ENCODE assay signal across 19 mouse cellular contexts in genomic region chr7:80777151-80777550, GRCm38 (mm10). TPM values are rescaled to one million over a fixed set of nuclear protein-coding genes. Genes with fewer than 3 reads are reported as not detected.
A peak's percentile ranks its signal among the peaks of the same experiment; 100 is the strongest.
DNase-seq lines count a peak whose midpoint lies in the region; ATAC-seq and TF ChIP-seq lines count a peak whose summit lies in the region.
"Had no signal": no experiment of that assay in that cellular context is flagged by ENCODE, and none has a peak within 500 bp of the region (broad histone marks: within the 10 kb centered on the region; RNA-seq: fewer than 3 reads in every experiment).

No protein-coding gene starts in this region.

- no peaks in the 10 kb centered on the region for H3K36me3 ChIP-seq in heart, embryonic 11.5 days (ENCODE audit: control insufficient read depth, insufficient read depth, low read length)
- H3K36me3 ChIP-seq in kidney, embryonic 15.5 days = no peaks in the 10 kb centered on the region
- no peaks in the 10 kb centered on the region for H3K36me3 ChIP-seq in kidney, embryonic 16.5 days (ENCODE audit: insufficient read depth, low read length)
- H3K36me3 ChIP-seq in ES-Bruce4 (ENCODE audit: control insufficient read depth, insufficient read depth, low read length, poor library complexity, severe bottlenecking) = no peaks in the 10 kb centered on the region
- no peaks in the 10 kb centered on the region for H3K36me3 ChIP-seq in embryonic facial prominence, embryonic 14.5 days (ENCODE audit: control insufficient read depth, insufficient read depth, low read length)
- H3K36me3 ChIP-seq in hindbrain, embryonic 11.5 days (ENCODE audit: control insufficient read depth, insufficient read depth, low read length) = no peaks in the 10 kb centered on the region
- H3K36me3 ChIP-seq: hindbrain, embryonic 10.5 days; limb, embryonic 12.5 days; liver, embryonic 15.5 days had no signal

- no peak for DNase-seq in heart, adult 8-10 months (ENCODE audit: low spot score)
- no peak for DNase-seq in embryonic facial prominence, embryonic 14.5 days (ENCODE audit: low spot score)
- DNase-seq in cerebellum, postnatal 36 days = no peak
- DNase-seq in hindbrain, embryonic 11.5 days (ENCODE audit: low spot score) = no peak
- DNase-seq: adrenal gland, postnatal 36 days; cerebellum, postnatal 10 days; kidney, postnatal 10 days; lung, postnatal 10 days; right cerebral cortex, adult 18-20 months; spleen, adult 18-20 months had no signal

- H3K9ac ChIP-seq in heart, embryonic 11.5 days (ENCODE audit: low read depth, low read length) = 0 out of 2 replicates have a peak overlapping the region, but pooled peaks have one; percentile 10
- H3K9ac ChIP-seq in kidney, embryonic 15.5 days = no peak overlapping the region
- H3K9ac ChIP-seq in kidney, embryonic 16.5 days (replicated peaks; ENCODE audit: low read length) = no peak overlapping the region
- H3K9ac ChIP-seq in ES-Bruce4 (ENCODE audit: low read depth, poor library complexity, severe bottlenecking) = peak overlapping the region; percentile 44
- H3K9ac ChIP-seq in embryonic facial prominence, embryonic 14.5 days (ENCODE audit: low read depth, low read length) = no peak overlapping the region
- no peak overlapping the region for H3K9ac ChIP-seq in hindbrain, embryonic 11.5 days (ENCODE audit: low read depth, low read length)
- H3K9ac ChIP-seq: limb, embryonic 12.5 days; liver, embryonic 15.5 days had no signal

- peak overlapping the region; percentile 68 for H3K27ac ChIP-seq in heart, embryonic 11.5 days (ENCODE audit: low read depth, low read length)
- H3K27ac ChIP-seq in kidney, embryonic 15.5 days = peak overlapping the region; percentile 33; the same call in 1 of the 2 replicates
- H3K27ac ChIP-seq in kidney, embryonic 16.5 days (ENCODE audit: low read length) = no peak overlapping the region
- peak overlapping the region; percentile 71 for H3K27ac ChIP-seq in ES-Bruce4 (ENCODE audit: insufficient read depth, low read length)
- H3K27ac ChIP-seq in embryonic facial prominence, embryonic 14.5 days (replicated peaks; ENCODE audit: low read depth, low read length) = peak overlapping the region; percentile 25; the same call in 1 of the 2 replicates
- no peak overlapping the region for H3K27ac ChIP-seq in hindbrain, embryonic 11.5 days (ENCODE audit: low read depth, low read length)
- H3K27ac ChIP-seq: hindbrain, embryonic 10.5 days; limb, embryonic 12.5 days; liver, embryonic 15.5 days had no signal

- no peak for ATAC-seq in heart, embryonic 11.5 days (replicated peaks; ENCODE audit: insufficient number of reproducible peaks, low FRiP score, low TSS enrichment)
- no peak for ATAC-seq in kidney, embryonic 15.5 days (replicated peaks; ENCODE audit: low FRiP score)
- no peak for ATAC-seq in kidney, embryonic 16.5 days (ENCODE audit: low FRiP score, low TSS enrichment)
- ATAC-seq in embryonic facial prominence, embryonic 14.5 days (ENCODE audit: low read depth) = no peak
- no peak for ATAC-seq in hindbrain, embryonic 11.5 days (ENCODE audit: low FRiP score)
- ATAC-seq: forebrain, embryonic 16.5 days had no signal

- 46% methylated on average over 8 of the region's 8 CpGs for WGBS in heart, embryonic 11.5 days (ENCODE audit: insufficient replicate concordance)
- WGBS in kidney, embryonic 15.5 days = 57% methylated on average over 8 of the region's 8 CpGs
- WGBS in kidney, embryonic 16.5 days = 52% methylated on average over 8 of the region's 8 CpGs
- WGBS in embryonic facial prominence, embryonic 14.5 days = 57% methylated on average over 8 of the region's 8 CpGs
- 75% methylated on average over 8 of the region's 8 CpGs for WGBS in hindbrain, embryonic 11.5 days

- H3K4me2 ChIP-seq in heart, embryonic 11.5 days = no peak overlapping the region
- H3K4me2 ChIP-seq in kidney, embryonic 15.5 days = no peak overlapping the region
- H3K4me2 ChIP-seq in kidney, embryonic 16.5 days (replicated peaks; ENCODE audit: low read depth, low read length) = no peak overlapping the region
- no peak overlapping the region for H3K4me2 ChIP-seq in embryonic facial prominence, embryonic 14.5 days (ENCODE audit: low read depth, low read length)
- no peak overlapping the region for H3K4me2 ChIP-seq in hindbrain, embryonic 11.5 days (replicated peaks; ENCODE audit: low read depth, low read length)
- H3K4me2 ChIP-seq: limb, embryonic 12.5 days; liver, embryonic 15.5 days had no signal

- no peak for TF ChIP-seq CTCF in ES-Bruce4 (IDR thresholded peaks at IDR 0.05; ENCODE audit: low read depth, low read length)

- H3K27me3 ChIP-seq in heart, embryonic 11.5 days (ENCODE audit: control insufficient read depth, insufficient read depth, low read length) = no peaks in the 10 kb centered on the region
- H3K27me3 ChIP-seq in kidney, embryonic 15.5 days = no peaks in the 10 kb centered on the region
- H3K27me3 ChIP-seq in kidney, embryonic 16.5 days (ENCODE audit: insufficient read depth, low read length) = no peaks in the 10 kb centered on the region
- H3K27me3 ChIP-seq in ES-Bruce4 (ENCODE audit: control insufficient read depth, insufficient read depth, low read length, poor library complexity, severe bottlenecking) = no peaks in the 10 kb centered on the region
- no peaks in the 10 kb centered on the region for H3K27me3 ChIP-seq in embryonic facial prominence, embryonic 14.5 days (replicated peaks; ENCODE audit: control insufficient read depth, insufficient read depth, low read length)
- no peaks in the 10 kb centered on the region for H3K27me3 ChIP-seq in hindbrain, embryonic 11.5 days (ENCODE audit: control insufficient read depth, insufficient read depth, low read length)
- H3K27me3 ChIP-seq: limb, embryonic 12.5 days; liver, embryonic 15.5 days had no signal

- no peak overlapping the region for H3K4me3 ChIP-seq in heart, embryonic 11.5 days (ENCODE audit: low read depth, low read length)
- no peak overlapping the region for H3K4me3 ChIP-seq in kidney, embryonic 15.5 days (replicated peaks)
- no peak overlapping the region for H3K4me3 ChIP-seq in kidney, embryonic 16.5 days (ENCODE audit: low read length)
- H3K4me3 ChIP-seq in ES-Bruce4 (ENCODE audit: low read depth, low read length) = peak overlapping the region; percentile 5; the same call in 1 of the 2 replicates
- H3K4me3 ChIP-seq in embryonic facial prominence, embryonic 14.5 days (ENCODE audit: low read depth, low read length) = no peak overlapping the region
- no peak overlapping the region for H3K4me3 ChIP-seq in hindbrain, embryonic 11.5 days (ENCODE audit: low read depth, low read length)
- H3K4me3 ChIP-seq: hindbrain, embryonic 10.5 days; limb, embryonic 12.5 days; liver, embryonic 15.5 days had no signal

- no peak for TF ChIP-seq POLR2A in ES-Bruce4 (IDR thresholded peaks at IDR 0.05; ENCODE audit: insufficient read depth, low read length)

- peaks cover 30% of the 10 kb centered on the region for H3K4me1 ChIP-seq in heart, embryonic 11.5 days (ENCODE audit: control insufficient read depth, insufficient read depth, low read length)
- peaks cover 45% of the 10 kb centered on the region for H3K4me1 ChIP-seq in kidney, embryonic 15.5 days
- H3K4me1 ChIP-seq in kidney, embryonic 16.5 days (ENCODE audit: insufficient read depth, low read length) = peaks cover 42% of the 10 kb centered on the region
- peaks cover 9% of the 10 kb centered on the region for H3K4me1 ChIP-seq in ES-Bruce4 (ENCODE audit: control insufficient read depth, insufficient read depth, low read length)
- H3K4me1 ChIP-seq in embryonic facial prominence, embryonic 14.5 days (ENCODE audit: control insufficient read depth, insufficient read depth, low read length) = peaks cover 10% of the 10 kb centered on the region
- H3K4me1 ChIP-seq in hindbrain, embryonic 11.5 days (replicated peaks; ENCODE audit: control insufficient read depth, insufficient read depth, low read length) = no peaks in the 10 kb centered on the region

- no peak for TF ChIP-seq EP300 in ES-Bruce4 (IDR thresholded peaks at IDR 0.05; ENCODE audit: insufficient read depth, low read depth, low read length)

- H3K9me3 ChIP-seq in heart, embryonic 11.5 days (replicated peaks; ENCODE audit: control insufficient read depth, low read length) = no peaks in the 10 kb centered on the region
- H3K9me3 ChIP-seq in kidney, embryonic 15.5 days (replicated peaks) = no peaks in the 10 kb centered on the region
- H3K9me3 ChIP-seq in kidney, embryonic 16.5 days (ENCODE audit: low read length) = no peaks in the 10 kb centered on the region
- H3K9me3 ChIP-seq in ES-Bruce4 (replicated peaks; ENCODE audit: control insufficient read depth, insufficient read depth, low read length, poor library complexity, severe bottlenecking) = no peaks in the 10 kb centered on the region
- H3K9me3 ChIP-seq in embryonic facial prominence, embryonic 14.5 days (ENCODE audit: control insufficient read depth, low read length) = no peaks in the 10 kb centered on the region
- no peaks in the 10 kb centered on the region for H3K9me3 ChIP-seq in hindbrain, embryonic 11.5 days (ENCODE audit: control insufficient read depth, low read length)
- H3K9me3 ChIP-seq: G1E; hindbrain, embryonic 10.5 days; limb, embryonic 12.5 days; liver, embryonic 15.5 days had no signal

RNA-seq across cellular contexts. Expression of gene Iqgap1, which starts 48.6 kb away (rescaled TPM):
- 33.5 and 35.9 TPM in 2 replicates for polyA plus RNA-seq in heart, embryonic 11.5 days (2014; fragmentation: Nextera tagmentation; extraction: Ambion mirVana)
- total RNA-seq in heart, adult 8-10 months (2022) = 10 to 100 TPM; 28.6 to 38.3 (median 31.5) TPM
- 95.2 and 95.3 TPM in 2 replicates for polyA plus RNA-seq in kidney, embryonic 15.5 days (2015; fragmentation: Nextera tagmentation; extraction: Ambion mirVana)
- 97.7 and 101 TPM in 2 replicates for polyA plus RNA-seq in kidney, embryonic 16.5 days (2015; fragmentation: Nextera tagmentation; extraction: Ambion mirVana)
- 215 and 222 TPM in 2 replicates for polyA plus RNA-seq in ES-Bruce4 (2011; ENCODE audit: insufficient read depth, insufficient read length, low read depth, missing spikeins)
- polyA plus RNA-seq in embryonic facial prominence, embryonic 14.5 days (2014; fragmentation: Nextera tagmentation; extraction: Ambion mirVana) = 68.6 and 73.7 TPM in 2 replicates
- 27.1 and 29.1 TPM in 2 replicates for polyA plus RNA-seq in hindbrain, embryonic 11.5 days (2014; fragmentation: Nextera tagmentation; extraction: Ambion mirVana)

Comparison
In these comparisons a context has a peak if more than half of its experiments do, and no peak if none do; other contexts are left out.
1. H3K27ac ChIP-seq: peak in heart, embryonic 11.5 days (single experiment), kidney, embryonic 15.5 days (single experiment), ES-Bruce4 (single experiment) and embryonic facial prominence, embryonic 14.5 days (single experiment); none in kidney, embryonic 16.5 days (single experiment) and hindbrain, embryonic 11.5 days (single experiment).
2. H3K9ac ChIP-seq: peak in heart, embryonic 11.5 days (single experiment) and ES-Bruce4 (single experiment); none in kidney, embryonic 15.5 days (single experiment), kidney, embryonic 16.5 days (single experiment), embryonic facial prominence, embryonic 14.5 days (single experiment) and hindbrain, embryonic 11.5 days (single experiment).